Mouse (Mus musculus): ENCODE measurements around the gene Gm44502. TPM values are rescaled to one million over a fixed set of nuclear protein-coding genes. Genes with fewer than 3 reads are reported as not detected.

Gene Gm44502
- polyA plus RNA-seq, 1 experiment = 0.11 TPM

DNA sequence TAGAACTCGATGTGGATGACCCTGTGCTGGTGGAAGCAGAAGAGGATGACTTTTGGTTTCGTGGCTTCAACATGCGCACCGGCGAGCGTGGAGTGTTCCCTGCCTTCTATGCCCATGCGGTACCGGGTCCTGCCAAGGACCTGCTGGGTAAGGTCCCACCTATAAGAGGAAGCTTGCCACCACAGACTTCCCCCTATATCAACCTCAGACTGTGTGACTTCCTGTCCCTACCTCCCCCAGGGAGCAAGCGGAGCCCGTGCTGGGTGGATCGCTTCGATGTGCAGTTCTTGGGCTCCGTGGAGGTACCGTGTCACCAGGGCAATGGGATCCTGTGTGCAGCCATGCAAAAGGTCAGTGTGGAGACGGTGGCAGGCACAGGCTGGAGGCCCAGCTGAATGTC is 29.4 kb upstream of the Gm44502 start:
- Histone ChIP-seq H3K4me2 (ENCODE audit: low read depth) (no peak overlapping the region), H3K4me3 (no peak overlapping the region), H3K36me3 (ENCODE audit: control insufficient read depth, insufficient read depth) (no peaks in the 10 kb centered on the region), H3ac (ENCODE audit: control insufficient read depth, insufficient read length) (no peak overlapping the region), H3K27me3 (ENCODE audit: control insufficient read depth, insufficient read depth, insufficient read length) (peaks cover 72% of the 10 kb centered on the region), H3K79me2 (ENCODE audit: control insufficient read depth, insufficient read depth) (no peaks in the 10 kb centered on the region)
- TF ChIP-seq SRF (IDR thresholded peaks at IDR 0.05; ENCODE audit: control insufficient read depth, insufficient read length, low read depth) (no peak), POLR2AphosphoS2 (IDR thresholded peaks at IDR 0.05; ENCODE audit: insufficient read length, low read depth) (no peak), CEBPB (IDR thresholded peaks at IDR 0.05; ENCODE audit: insufficient read depth, poor library complexity, severe bottlenecking) (no peak), TCF3 (IDR thresholded peaks at IDR 0.05; ENCODE audit: insufficient read length, low read depth) (no peak), USF1 (IDR thresholded peaks at IDR 0.05; ENCODE audit: low read depth) (no peak), E2F4 (IDR thresholded peaks at IDR 0.05; ENCODE audit: insufficient read depth) (no peak), POLR2A (IDR thresholded peaks at IDR 0.05; ENCODE audit: insufficient read length, low read depth) (no peak), MYOD1 (IDR thresholded peaks at IDR 0.05; ENCODE audit: control insufficient read depth in 1 of 3, insufficient read length in 2 of 3, low read depth in 2 of 3) (no peak), MYOG (IDR thresholded peaks at IDR 0.05; ENCODE audit: control insufficient read depth in 1 of 3, insufficient read depth in 1 of 3, insufficient read length in 2 of 3, low read depth in 2 of 3) (no peak), TCF12 (IDR thresholded peaks at IDR 0.05; ENCODE audit: insufficient read depth, poor library complexity, severe bottlenecking) (no peak), MAX (IDR thresholded peaks at IDR 0.05; ENCODE audit: low read depth) (no peak), REST (IDR thresholded peaks at IDR 0.05; ENCODE audit: insufficient read depth, insufficient read length) (no peak)

DNA sequence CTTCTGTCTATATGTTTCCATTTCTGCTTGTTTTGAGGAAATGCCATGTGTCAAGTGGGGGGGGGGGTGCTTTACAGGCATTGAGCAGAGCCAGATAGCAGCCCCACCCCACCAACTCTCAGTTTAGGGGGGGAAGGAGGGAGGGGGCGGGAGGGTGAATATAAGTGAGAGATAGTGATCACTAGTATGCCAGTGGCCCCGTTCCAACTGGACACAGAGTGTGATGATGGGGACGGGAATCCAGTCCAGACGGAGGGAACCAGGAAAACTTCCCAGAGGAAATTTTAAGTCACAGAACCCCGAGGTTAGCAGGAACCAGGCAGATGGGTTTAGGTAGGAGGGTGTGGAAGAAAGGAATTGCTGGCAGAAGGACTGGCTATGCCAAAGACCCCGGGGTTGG is 26.1 kb upstream of the Gm44502 start:
- H3K27me3 ChIP-seq (ENCODE audit: control insufficient read depth, insufficient read depth, insufficient read length) = peaks cover 70% of the 10 kb centered on the region
- H3K4me3 ChIP-seq = no peak overlapping the region
- no peaks in the 10 kb centered on the region for H3K79me2 ChIP-seq (ENCODE audit: control insufficient read depth, insufficient read depth)
- H3K4me2 ChIP-seq (ENCODE audit: low read depth) = no peak overlapping the region
- H3K36me3 ChIP-seq (ENCODE audit: control insufficient read depth, insufficient read depth) = no peaks in the 10 kb centered on the region
- TF ChIP-seq REST (IDR thresholded peaks at IDR 0.05; ENCODE audit: insufficient read depth, insufficient read length) (no peak), MYOG (IDR thresholded peaks at IDR 0.05; ENCODE audit: control insufficient read depth in 1 of 3, insufficient read depth in 1 of 3, insufficient read length in 2 of 3, low read depth in 2 of 3) (no peak), MAX (IDR thresholded peaks at IDR 0.05; ENCODE audit: low read depth) (no peak), POLR2A (IDR thresholded peaks at IDR 0.05; ENCODE audit: insufficient read length, low read depth) (no peak), CEBPB (IDR thresholded peaks at IDR 0.05; ENCODE audit: insufficient read depth, poor library complexity, severe bottlenecking) (no peak), MYOD1 (IDR thresholded peaks at IDR 0.05; ENCODE audit: control insufficient read depth in 1 of 3, insufficient read length in 2 of 3, low read depth in 2 of 3) (no peak), SRF (IDR thresholded peaks at IDR 0.05; ENCODE audit: control insufficient read depth, insufficient read length, low read depth) (no peak), POLR2AphosphoS2 (IDR thresholded peaks at IDR 0.05; ENCODE audit: insufficient read length, low read depth) (no peak), E2F4 (IDR thresholded peaks at IDR 0.05; ENCODE audit: insufficient read depth) (no peak), USF1 (IDR thresholded peaks at IDR 0.05; ENCODE audit: low read depth) (no peak), TCF3 (IDR thresholded peaks at IDR 0.05; ENCODE audit: insufficient read length, low read depth) (no peak), TCF12 (IDR thresholded peaks at IDR 0.05; ENCODE audit: insufficient read depth, poor library complexity, severe bottlenecking) (no peak)
- no peak overlapping the region for H3ac ChIP-seq (ENCODE audit: control insufficient read depth, insufficient read length)

DNA sequence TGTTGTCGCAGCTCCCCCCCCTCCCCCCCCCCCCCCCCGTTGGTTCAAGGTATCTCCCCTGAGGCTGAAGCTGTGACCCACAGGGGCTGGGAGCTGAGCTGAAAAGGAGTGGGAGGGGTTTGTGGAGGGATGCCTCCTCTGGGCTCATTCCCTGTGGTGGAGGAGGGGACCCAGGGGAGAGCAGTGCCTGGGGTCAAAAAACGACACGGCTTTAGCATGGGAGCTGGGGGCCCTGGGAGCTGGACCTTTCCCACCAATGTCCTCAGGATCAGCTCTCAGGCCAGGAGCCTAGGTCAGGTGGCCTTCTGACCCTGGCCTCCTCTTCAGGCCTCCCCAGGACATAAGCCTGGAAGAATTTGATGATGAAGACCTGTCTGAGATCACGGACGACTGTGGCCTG is 25.4 kb upstream of the Gm44502 start:
- Histone ChIP-seq H3K79me2 (ENCODE audit: control insufficient read depth, insufficient read depth) (no peaks in the 10 kb centered on the region), H3K36me3 (ENCODE audit: control insufficient read depth, insufficient read depth) (no peaks in the 10 kb centered on the region), H3K4me3 (no peak overlapping the region), H3K4me2 (ENCODE audit: low read depth) (no peak overlapping the region), H3ac (ENCODE audit: control insufficient read depth, insufficient read length) (no peak overlapping the region), H3K27me3 (ENCODE audit: control insufficient read depth, insufficient read depth, insufficient read length) (peaks cover 69% of the 10 kb centered on the region)
- TF ChIP-seq MYOG (IDR thresholded peaks at IDR 0.05; ENCODE audit: control insufficient read depth in 1 of 3, insufficient read depth in 1 of 3, insufficient read length in 2 of 3, low read depth in 2 of 3) = no peak
- TF ChIP-seq MYOD1 (IDR thresholded peaks at IDR 0.05; ENCODE audit: control insufficient read depth in 1 of 3, insufficient read length in 2 of 3, low read depth in 2 of 3) = no peak
- no peak for TF ChIP-seq CEBPB (IDR thresholded peaks at IDR 0.05; ENCODE audit: insufficient read depth, poor library complexity, severe bottlenecking)
- no peak for TF ChIP-seq E2F4 (IDR thresholded peaks at IDR 0.05; ENCODE audit: insufficient read depth)
- no peak for TF ChIP-seq SRF (IDR thresholded peaks at IDR 0.05; ENCODE audit: control insufficient read depth, insufficient read length, low read depth)
- no peak for TF ChIP-seq USF1 (IDR thresholded peaks at IDR 0.05; ENCODE audit: low read depth)
- TF ChIP-seq TCF3 (IDR thresholded peaks at IDR 0.05; ENCODE audit: insufficient read length, low read depth) = no peak
- no peak for TF ChIP-seq TCF12 (IDR thresholded peaks at IDR 0.05; ENCODE audit: insufficient read depth, poor library complexity, severe bottlenecking)
- no peak for TF ChIP-seq MAX (IDR thresholded peaks at IDR 0.05; ENCODE audit: low read depth)
- TF ChIP-seq POLR2AphosphoS2 (IDR thresholded peaks at IDR 0.05; ENCODE audit: insufficient read length, low read depth) = no peak
- TF ChIP-seq REST (IDR thresholded peaks at IDR 0.05; ENCODE audit: insufficient read depth, insufficient read length) = no peak
- TF ChIP-seq POLR2A (IDR thresholded peaks at IDR 0.05; ENCODE audit: insufficient read length, low read depth) = no peak

DNA sequence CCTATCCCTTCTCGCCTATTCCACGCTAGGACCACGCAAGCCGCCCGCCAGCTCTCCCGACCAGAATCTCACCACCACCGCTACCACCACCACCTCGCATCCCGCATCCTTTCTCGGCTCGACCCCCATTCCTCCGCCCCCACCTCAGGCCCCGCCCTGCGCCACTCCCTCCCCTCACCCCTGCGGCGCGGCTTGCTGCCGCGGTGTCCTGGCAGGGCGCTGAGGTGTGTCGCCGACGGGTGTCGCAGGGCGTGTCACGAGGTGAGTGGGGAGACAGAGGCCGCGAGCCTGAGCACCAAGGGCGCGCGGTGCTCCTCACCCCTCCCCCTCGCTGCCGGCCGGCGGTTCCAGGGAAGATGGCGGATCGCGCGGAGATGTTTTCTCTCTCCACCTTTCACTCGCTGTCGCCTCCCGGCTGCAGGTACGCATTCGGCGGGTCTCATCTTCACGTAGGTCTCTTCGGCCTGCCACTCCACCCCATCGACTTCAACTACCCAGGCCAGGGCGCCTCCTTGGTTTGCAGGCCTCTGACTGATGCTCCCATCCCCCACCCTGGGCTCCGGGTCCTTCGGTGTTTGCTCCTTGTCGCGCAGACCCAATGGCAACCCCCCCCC is 24.5 kb upstream of the Gm44502 start, which contains the start of gene Mapk8ip2:
Gene Mapk8ip2, plus strand, starts transcription at position 49 of the 614 bp plus-strand sequence.
- Histone ChIP-seq H3K4me3 (no peak within 1 kb of the TSS), H3K4me2 (ENCODE audit: low read depth) (no peak within 1 kb of the TSS), H3K27me3 (ENCODE audit: control insufficient read depth, insufficient read depth, insufficient read length) (peaks cover 69% of the 10 kb centered on the region), H3K36me3 (ENCODE audit: control insufficient read depth, insufficient read depth) (no peaks in the 10 kb centered on the region), H3ac (ENCODE audit: control insufficient read depth, insufficient read length) (no peak within 1 kb of the TSS), H3K79me2 (ENCODE audit: control insufficient read depth, insufficient read depth) (no peaks in the 10 kb centered on the region)
- no peak for TF ChIP-seq TCF12 (IDR thresholded peaks at IDR 0.05; ENCODE audit: insufficient read depth, poor library complexity, severe bottlenecking)
- TF ChIP-seq USF1 (IDR thresholded peaks at IDR 0.05; ENCODE audit: low read depth) = no peak
- TF ChIP-seq POLR2A (IDR thresholded peaks at IDR 0.05; ENCODE audit: insufficient read length, low read depth) = no peak
- no peak for TF ChIP-seq MYOD1 (IDR thresholded peaks at IDR 0.05; ENCODE audit: control insufficient read depth in 1 of 3, insufficient read length in 2 of 3, low read depth in 2 of 3)
- TF ChIP-seq SRF (IDR thresholded peaks at IDR 0.05; ENCODE audit: control insufficient read depth, insufficient read length, low read depth) = no peak
- TF ChIP-seq REST (IDR thresholded peaks at IDR 0.05; ENCODE audit: insufficient read depth, insufficient read length) = no peak
- no peak for TF ChIP-seq E2F4 (IDR thresholded peaks at IDR 0.05; ENCODE audit: insufficient read depth)
- no peak for TF ChIP-seq MYOG (IDR thresholded peaks at IDR 0.05; ENCODE audit: control insufficient read depth in 1 of 3, insufficient read depth in 1 of 3, insufficient read length in 2 of 3, low read depth in 2 of 3)
- no peak for TF ChIP-seq TCF3 (IDR thresholded peaks at IDR 0.05; ENCODE audit: insufficient read length, low read depth)
- no peak for TF ChIP-seq POLR2AphosphoS2 (IDR thresholded peaks at IDR 0.05; ENCODE audit: insufficient read length, low read depth)
- TF ChIP-seq CEBPB (IDR thresholded peaks at IDR 0.05; ENCODE audit: insufficient read depth, poor library complexity, severe bottlenecking) = no peak
